Mouse (Mus musculus) forebrain, embryonic 12.5 days (tissue): ENCODE data around the gene Pdgfc. TPM values are rescaled to one million over a fixed set of nuclear protein-coding genes. Genes with fewer than 3 reads are reported as not detected.

Experiments
- ATAC-seq: fragments of 200-750 bp; cut with Nextera tagmentation; 2 replicates; pipeline ENCODE4 v1.8.0; 2017; ENCODE audit warnings: moderate TSS enrichment; ENCODE audit not compliant: low FRiP score
- H3K27ac ChIP-seq: fragments of 300-500 bp; sonication (generic); 2 replicates; pipeline ENCODE4 v1.5.1; 2016; ENCODE audit warnings: mild to moderate bottlenecking
- H3K27me3 ChIP-seq: fragments of 300-500 bp; sonication (generic); 2 replicates; pipeline ENCODE4 v1.6.1; 2016; ENCODE audit warnings: mild to moderate bottlenecking
- H3K36me3 ChIP-seq: fragments of 300-500 bp; sonication (generic); replicated peaks from 2 replicates; pipeline ENCODE4 v1.6.1; 2016; ENCODE audit warnings: mild to moderate bottlenecking
- H3K4me1 ChIP-seq: fragments of 300-500 bp; sonication (generic); 2 replicates; pipeline ENCODE4 v1.6.1; 2016
- H3K4me2 ChIP-seq: fragments of 300-500 bp; sonication (generic); 2 replicates; pipeline ENCODE4 v1.6.1; 2016; ENCODE audit warnings: mild to moderate bottlenecking, moderate library complexity
- H3K4me3 ChIP-seq: fragments of 300-500 bp; sonication (generic); replicated peaks from 2 replicates; pipeline ENCODE4 v1.5.1; 2016; ENCODE audit warnings: mild to moderate bottlenecking
- H3K9ac ChIP-seq: fragments of 300-500 bp; sonication (generic); 2 replicates; pipeline ENCODE4 v1.6.1; 2016; ENCODE audit warnings: mild to moderate bottlenecking
- H3K9me3 ChIP-seq: fragments of 300-500 bp; sonication (generic); 2 replicates; pipeline ENCODE4 v1.6.1; 2016
- WGBS: fragments of 180-500 bp; shearing (Covaris S2); methylation state at CpG from one replicate; pipeline ENCODE4 v1.1.7; 2016; 5-methylcytosine and 5-hydroxymethylcytosine counted together
- polyA plus RNA-seq: library from polyadenylated mRNA; unstranded; fragments of >200 nt; fragmentation: Nextera tagmentation; extraction: Ambion mirVana; gene quantifications from 2 replicates; pipeline ENCODE4 v1.2.1, GENCODE M21; 2016

Pdgfc gene
- polyA plus RNA-seq, 1 experiment from 2014 or later, result 10.1 TPM

GRCm38 (mm10) chr3:81030311-81030710 is 5.9 kb upstream of the Pdgfc start:
- no peak overlapping the region for H3K4me2 ChIP-seq

GRCm38 (mm10) chr3:81032014-81032413 is 4.2 kb upstream of the Pdgfc start:
- Histone ChIP-seq H3K4me2 (no peak overlapping the region), H3K4me1 (0 out of 2 replicates have a peak, but pooled peaks cover 5% of the 10 kb centered on the region), H3K27me3 (no peaks in the 10 kb centered on the region), H3K36me3 (no peaks in the 10 kb centered on the region), H3K27ac (no peak overlapping the region), H3K9ac (no peak overlapping the region), H3K4me3 (no peak overlapping the region), H3K9me3 (no peaks in the 10 kb centered on the region)
- WGBS, result 76% methylated on average over 4 of the region's 4 CpGs
- ATAC-seq, result no peak

More at GRCm38 (mm10) chr3:81030311-81030710, 5.9 kb upstream of the Pdgfc start:
- no peak for ATAC-seq
- no peaks in the 10 kb centered on the region for H3K27me3 ChIP-seq
- H3K9ac ChIP-seq, result no peak overlapping the region
- no peak overlapping the region for H3K27ac ChIP-seq
- no peaks in the 10 kb centered on the region for H3K9me3 ChIP-seq
- H3K36me3 ChIP-seq, result no peaks in the 10 kb centered on the region
- no peak overlapping the region for H3K4me3 ChIP-seq
- no peaks in the 10 kb centered on the region for H3K4me1 ChIP-seq
- WGBS, result 70% methylated on average over 2 of the region's 2 CpGs

DNA sequence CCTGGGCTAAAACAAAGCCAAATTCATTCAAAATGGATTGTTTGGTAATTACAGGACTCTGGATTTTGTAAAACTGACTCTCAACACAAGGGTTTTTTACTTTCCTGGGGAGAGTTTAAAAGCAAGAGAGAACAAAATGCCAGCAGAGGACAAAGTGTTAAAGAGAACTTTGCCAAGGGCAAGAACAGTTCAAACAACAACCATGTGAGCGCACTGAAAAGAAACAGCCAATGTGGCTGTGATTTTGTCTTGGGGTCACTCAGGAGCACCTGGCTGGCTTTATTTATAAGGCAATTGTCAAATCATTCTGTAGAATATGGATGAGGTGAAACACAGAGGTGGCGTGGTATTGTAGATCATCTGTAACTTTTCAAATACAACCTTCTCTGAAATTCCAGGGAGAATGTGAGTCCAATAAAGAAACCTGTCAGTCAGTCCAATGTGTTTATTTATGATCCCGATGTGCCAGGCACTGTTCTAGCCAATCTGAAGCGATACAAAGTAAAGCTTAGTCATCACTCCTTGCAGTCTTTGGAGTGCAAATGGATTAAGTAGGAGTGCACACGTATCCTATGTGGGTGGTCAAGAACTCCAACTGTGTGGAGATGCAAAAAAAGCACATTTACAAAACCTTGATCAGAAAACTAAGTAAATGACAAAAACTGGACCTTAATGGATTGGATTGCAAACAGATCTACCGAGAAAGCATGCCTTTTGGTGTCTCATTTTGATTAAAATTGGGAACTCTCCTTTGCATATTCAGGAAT is 1.7 kb upstream of the Pdgfc start:
- no peak for ATAC-seq
- H3K9ac ChIP-seq, result no peak overlapping the region
- H3K27ac ChIP-seq, result no peak overlapping the region
- H3K4me3 ChIP-seq, result no peak overlapping the region
- no peak overlapping the region for H3K4me2 ChIP-seq
- peaks cover 5% of the 10 kb centered on the region; the same call in 1 of the 2 replicates for H3K4me1 ChIP-seq
- no peaks in the 10 kb centered on the region for H3K36me3 ChIP-seq
- H3K9me3 ChIP-seq, result no peaks in the 10 kb centered on the region
- no peaks in the 10 kb centered on the region for H3K27me3 ChIP-seq
- 52% methylated on average over 6 of the region's 6 CpGs for WGBS

GRCm38 (mm10) chr3:81036554-81037311 is 517 bp downstream of the Pdgfc start:
- Histone ChIP-seq H3K36me3 (no peaks in the 10 kb centered on the region), H3K4me3 (peak overlapping the region; percentile 66), H3K4me1 (peaks cover 5% of the 10 kb centered on the region; the same call in 1 of the 2 replicates), H3K27ac (peak overlapping the region; percentile 81), H3K4me2 (peak overlapping the region; percentile 83), H3K9me3 (no peaks in the 10 kb centered on the region), H3K27me3 (no peaks in the 10 kb centered on the region), H3K9ac (peak overlapping the region; percentile 67)
- peak; percentile 89 for ATAC-seq
- WGBS, result under 1% methylated on average over 65 of the region's 68 CpGs

DNA sequence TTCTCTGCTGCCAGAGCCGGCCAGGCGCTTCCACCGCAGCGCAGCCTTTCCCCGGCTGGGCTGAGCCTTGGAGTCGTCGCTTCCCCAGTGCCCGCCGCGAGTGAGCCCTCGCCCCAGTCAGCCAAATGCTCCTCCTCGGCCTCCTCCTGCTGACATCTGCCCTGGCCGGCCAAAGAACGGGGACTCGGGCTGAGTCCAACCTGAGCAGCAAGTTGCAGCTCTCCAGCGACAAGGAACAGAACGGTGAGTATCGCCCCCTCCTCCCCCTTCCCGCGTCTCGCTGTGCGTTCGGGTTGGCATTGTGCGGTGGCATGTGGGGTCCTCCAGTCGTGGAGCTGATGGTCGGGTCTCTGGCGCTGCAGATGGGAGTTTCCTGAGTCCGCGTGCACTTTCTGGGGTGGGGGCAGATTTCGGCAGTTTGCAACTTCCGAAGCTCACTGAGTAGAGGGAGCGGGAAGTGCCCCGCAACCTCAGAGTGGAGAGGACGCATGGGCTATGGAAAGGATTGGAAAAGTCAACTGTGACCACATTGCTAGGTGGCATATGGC is 1.2 kb downstream of the Pdgfc start:
- Histone ChIP-seq H3K4me2 (peak overlapping the region; percentile 83), H3K9me3 (no peaks in the 10 kb centered on the region), H3K27me3 (no peaks in the 10 kb centered on the region), H3K4me3 (peak overlapping the region; percentile 66), H3K36me3 (no peaks in the 10 kb centered on the region), H3K27ac (peak overlapping the region; percentile 81), H3K4me1 (peaks cover 5% of the 10 kb centered on the region; the same call in 1 of the 2 replicates), H3K9ac (peak overlapping the region; percentile 67)
- ATAC-seq, result peak; percentile 67
- under 1% methylated on average over 34 of the region's 34 CpGs for WGBS

- no peak for ATAC-seq
- H3K4me2 ChIP-seq, result peak overlapping the region; percentile 32
- 66% methylated on average over 2 of the region's 2 CpGs for WGBS
- H3K27me3 ChIP-seq, result no peaks in the 10 kb centered on the region
- H3K36me3 ChIP-seq, result no peaks in the 10 kb centered on the region
- no peak overlapping the region for H3K27ac ChIP-seq
- 0 out of 2 replicates have a peak overlapping the region, but pooled peaks have one; percentile 4 for H3K4me3 ChIP-seq
- H3K9ac ChIP-seq, result no peak overlapping the region
- peaks cover 6% of the 10 kb centered on the region for H3K4me1 ChIP-seq
- H3K9me3 ChIP-seq, result no peaks in the 10 kb centered on the region
Measured at GRCm38 (mm10) chr3:81039131-81039653, 3.0 kb downstream of the Pdgfc start.

GRCm38 (mm10) chr3:81044653-81045343 is 8.6 kb downstream of the Pdgfc start:
- H3K4me1 ChIP-seq, result peaks cover 21% of the 10 kb centered on the region
- H3K36me3 ChIP-seq, result no peaks in the 10 kb centered on the region
- H3K4me2 ChIP-seq, result no peak overlapping the region
- H3K9ac ChIP-seq, result no peak overlapping the region
- 0 out of 2 replicates have a peak overlapping the region, but pooled peaks have one; percentile 36 for H3K27ac ChIP-seq
- no peaks in the 10 kb centered on the region for H3K9me3 ChIP-seq
- peak; percentile 86 for ATAC-seq
- no peak overlapping the region for H3K4me3 ChIP-seq
- 62% methylated on average over 2 of the region's 2 CpGs for WGBS
- H3K27me3 ChIP-seq, result no peaks in the 10 kb centered on the region

DNA sequence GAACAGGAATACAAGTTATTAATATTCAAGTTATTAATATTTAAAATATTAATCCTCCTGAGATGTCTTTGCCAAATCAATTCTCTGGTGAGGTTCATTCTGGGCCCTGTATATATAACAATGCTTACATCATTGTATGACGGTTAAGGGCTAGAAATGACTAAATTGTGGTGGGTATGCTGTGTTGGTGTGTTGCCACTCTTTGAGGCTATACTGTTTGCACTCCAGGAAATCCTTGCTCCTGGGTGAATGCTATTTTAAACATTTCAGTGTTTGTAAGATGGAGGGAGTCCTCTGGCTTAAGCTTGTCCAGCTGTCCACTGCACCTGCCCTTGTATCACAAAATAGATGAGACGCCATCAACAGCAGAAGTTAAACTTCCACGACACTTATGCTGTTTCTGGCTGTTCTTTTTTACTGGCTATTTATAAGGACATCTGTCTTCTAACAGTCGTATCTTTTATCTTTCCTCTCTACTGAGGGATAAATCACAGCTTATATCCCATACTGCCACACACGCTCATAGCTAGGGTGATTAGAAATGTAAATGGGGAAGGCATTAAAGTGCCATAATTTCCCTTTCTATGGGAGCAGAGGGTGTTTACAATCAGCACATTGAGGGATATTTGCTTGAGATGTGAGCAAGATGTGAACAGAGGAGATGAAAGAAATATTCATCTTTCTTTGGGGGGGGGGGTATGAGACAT is 9.3 kb downstream of the Pdgfc start:
- H3K9ac ChIP-seq, result no peak overlapping the region
- ATAC-seq, result peak; percentile 56
- H3K9me3 ChIP-seq, result no peaks in the 10 kb centered on the region
- whole genome bisulfite sequencing, result 65% methylated on average over 5 of the region's 5 CpGs
- H3K4me2 ChIP-seq, result no peak overlapping the region
- H3K4me1 ChIP-seq, result peaks cover 21% of the 10 kb centered on the region
- H3K4me3 ChIP-seq, result no peak overlapping the region
- H3K27ac ChIP-seq, result no peak overlapping the region
- H3K36me3 ChIP-seq, result no peaks in the 10 kb centered on the region
- H3K27me3 ChIP-seq, result no peaks in the 10 kb centered on the region

- WGBS, result 74% methylated on average over 10 of the region's 10 CpGs
- Histone ChIP-seq H3K27ac (no peak overlapping the region), H3K9me3 (no peaks in the 10 kb centered on the region), H3K36me3 (no peaks in the 10 kb centered on the region), H3K4me1 (peaks cover 21% of the 10 kb centered on the region), H3K4me3 (no peak overlapping the region), H3K4me2 (no peak overlapping the region), H3K9ac (no peak overlapping the region), H3K27me3 (no peaks in the 10 kb centered on the region)
- ATAC-seq, result no peak
Measured at GRCm38 (mm10) chr3:81046652-81047607, 10.7 kb downstream of the Pdgfc start.

DNA sequence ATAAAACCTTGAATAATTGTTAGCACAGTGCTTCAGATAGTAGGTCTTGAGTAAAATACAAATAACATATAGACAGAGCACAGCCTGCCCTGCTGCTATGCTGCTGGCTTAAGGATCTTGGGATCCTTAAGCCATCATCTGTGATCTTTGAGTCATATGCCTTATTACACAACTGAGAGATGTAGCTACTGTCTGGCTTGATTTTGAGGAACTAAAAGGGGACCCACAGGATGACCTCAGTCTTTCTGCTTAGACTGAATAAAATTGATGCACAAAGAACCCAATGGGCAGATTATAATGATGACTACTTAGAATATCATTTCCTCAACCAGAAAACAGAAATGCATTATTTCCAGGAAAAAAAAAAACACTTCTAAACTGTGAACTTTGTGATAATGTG is 15.3 kb downstream of the Pdgfc start:
- no peaks in the 10 kb centered on the region for H3K36me3 ChIP-seq
- no peak overlapping the region for H3K4me3 ChIP-seq
- no peaks in the 10 kb centered on the region for H3K9me3 ChIP-seq
- H3K27ac ChIP-seq, result no peak overlapping the region
- ATAC-seq, result no peak
- no peak overlapping the region for H3K9ac ChIP-seq
- no peaks in the 10 kb centered on the region for H3K27me3 ChIP-seq
- no peaks in the 10 kb centered on the region; the same call in 1 of the 2 replicates for H3K4me1 ChIP-seq
- no peak overlapping the region for H3K4me2 ChIP-seq
